Mouse (Mus musculus) forebrain, embryonic 11.5 days (tissue): Measurements from ENCODE around the gene Tmod1. TPM values are rescaled to one million over a fixed set of nuclear protein-coding genes. Genes with fewer than 3 reads are reported as not detected.

ENCODE experiments used
- ATAC-seq: fragments of 200-750 bp; cut with Nextera tagmentation; replicated peaks from 2 replicates; pipeline ENCODE4 v1.8.0; 2017; ENCODE audit warnings: moderate TSS enrichment; ENCODE audit not compliant: low FRiP score
- DNase-seq: peaks from one replicate; pipeline ENCODE4 v3.0.0-alpha.2; 2017; ENCODE audit warnings: low spot score
- H3K27ac ChIP-seq: fragments of 300-500 bp; sonication (generic); 2 replicates; pipeline ENCODE4 v1.5.1; 2014; ENCODE audit warnings: low read depth, low read length
- H3K27me3 ChIP-seq: fragments of 300-500 bp; sonication (generic); 2 replicates; pipeline ENCODE4 v1.6.1; 2014; ENCODE audit warnings: mild to moderate bottlenecking, low read length, mixed read lengths; ENCODE audit not compliant: control insufficient read depth, insufficient read depth
- H3K36me3 ChIP-seq: fragments of 300-500 bp; sonication (generic); 2 replicates; pipeline ENCODE4 v1.6.1; 2014; ENCODE audit warnings: mild to moderate bottlenecking, low read length, moderate library complexity, mixed read lengths; ENCODE audit not compliant: control insufficient read depth, insufficient read depth
- H3K4me1 ChIP-seq: fragments of 300-500 bp; sonication (generic); replicated peaks from 2 replicates; pipeline ENCODE4 v1.6.1; 2014; ENCODE audit warnings: low read length, mixed read lengths; ENCODE audit not compliant: control insufficient read depth, insufficient read depth
- H3K4me2 ChIP-seq: fragments of 300-500 bp; sonication (generic); 2 replicates; pipeline ENCODE4 v1.6.1; 2014; ENCODE audit warnings: low read depth, mild to moderate bottlenecking, low read length, moderate library complexity, mixed read lengths; ENCODE audit not compliant: severe bottlenecking
- H3K4me3 ChIP-seq: fragments of 300-500 bp; sonication (generic); 2 replicates; pipeline ENCODE4 v1.5.1; 2014; ENCODE audit warnings: low read depth, low read length
- H3K9ac ChIP-seq: fragments of 300-500 bp; sonication (generic); 2 replicates; pipeline ENCODE4 v1.6.1; 2014; ENCODE audit warnings: low read length
- H3K9me3 ChIP-seq: fragments of 300-500 bp; sonication (generic); 2 replicates; pipeline ENCODE4 v1.6.1; 2016; ENCODE audit warnings: low read length, mixed read lengths; ENCODE audit not compliant: control insufficient read depth
- WGBS: fragments of 180-500 bp; shearing (Covaris S2); extraction: QIAGEN DNeasy Blood & Tissue Kit; methylation state at CpG from one replicate; pipeline ENCODE4 v1.1.7; 2014; 5-methylcytosine and 5-hydroxymethylcytosine counted together
- polyA plus RNA-seq: library from polyadenylated mRNA; unstranded; fragments of >200 nt; fragmentation: Nextera tagmentation; extraction: Ambion mirVana; gene quantifications from 2 replicates; pipeline ENCODE4 v1.2.1, GENCODE M21; 2014

The Tmod1 gene
- 2.6 and 2.8 TPM in 2 replicates for polyA plus RNA-seq

DNA sequence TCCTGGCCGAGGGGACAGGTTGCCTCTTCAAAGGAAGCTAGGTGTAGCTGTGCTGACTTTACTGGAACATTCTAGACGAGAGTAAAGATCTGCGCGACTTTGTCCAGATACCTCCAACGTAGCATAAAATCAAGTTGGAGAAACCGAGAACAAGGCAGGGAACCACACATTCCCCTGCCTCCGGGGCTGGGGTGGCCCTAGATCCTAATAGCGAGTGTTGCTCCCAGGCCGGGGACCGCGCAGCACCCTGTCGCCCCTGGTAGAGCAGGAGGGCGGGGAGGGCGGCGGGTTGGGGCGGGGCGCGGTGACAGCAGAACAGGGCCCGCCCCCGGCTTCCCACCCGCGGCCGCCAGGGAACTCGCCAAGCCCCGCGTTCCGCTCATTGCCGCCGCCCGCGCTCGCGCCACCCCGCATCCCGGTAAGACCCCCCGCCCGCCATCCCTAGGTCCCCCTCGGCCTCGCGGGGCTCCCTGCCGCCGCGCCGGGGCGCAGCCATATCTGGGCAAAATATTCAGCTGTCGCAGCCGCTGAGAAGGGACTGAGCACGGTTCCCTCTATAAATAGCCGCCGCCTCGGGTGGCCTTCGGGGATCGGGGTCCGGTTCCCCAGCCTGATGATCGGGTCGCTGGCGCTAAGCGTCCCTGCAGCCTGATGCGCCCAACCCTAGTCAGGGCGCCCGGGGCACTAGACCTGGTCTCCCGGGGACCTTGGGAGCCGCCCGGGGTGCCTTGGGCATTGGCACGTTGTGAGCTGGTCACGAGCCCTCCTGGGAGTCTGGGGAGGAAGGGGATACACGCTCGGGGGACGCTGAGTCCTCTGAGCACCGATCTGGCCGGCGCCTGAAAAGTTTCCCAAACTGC lies at the start of gene Tmod1:
Gene Tmod1 (plus strand): TSS at position 44 of the 860 bp plus-strand sequence.
- Histone ChIP-seq H3K27me3 (peaks cover 37% of the 10 kb centered on the region), H3K9me3 (no peaks in the 10 kb centered on the region), H3K4me2 (peak within 1 kb of the TSS; percentile 100), H3K9ac (peak within 1 kb of the TSS; percentile 58), H3K27ac (no peak within 1 kb of the TSS), H3K4me1 (peaks cover 14% of the 10 kb centered on the region), H3K4me3 (peak within 1 kb of the TSS; percentile 53), H3K36me3 (no peaks in the 10 kb centered on the region)
- DNase-seq (peak; percentile 77), ATAC-seq (0 out of 2 replicates have a peak, but pooled peaks have one; percentile 56)
- whole genome bisulfite sequencing: under 1% methylated on average over 72 of the region's 72 CpGs

DNA sequence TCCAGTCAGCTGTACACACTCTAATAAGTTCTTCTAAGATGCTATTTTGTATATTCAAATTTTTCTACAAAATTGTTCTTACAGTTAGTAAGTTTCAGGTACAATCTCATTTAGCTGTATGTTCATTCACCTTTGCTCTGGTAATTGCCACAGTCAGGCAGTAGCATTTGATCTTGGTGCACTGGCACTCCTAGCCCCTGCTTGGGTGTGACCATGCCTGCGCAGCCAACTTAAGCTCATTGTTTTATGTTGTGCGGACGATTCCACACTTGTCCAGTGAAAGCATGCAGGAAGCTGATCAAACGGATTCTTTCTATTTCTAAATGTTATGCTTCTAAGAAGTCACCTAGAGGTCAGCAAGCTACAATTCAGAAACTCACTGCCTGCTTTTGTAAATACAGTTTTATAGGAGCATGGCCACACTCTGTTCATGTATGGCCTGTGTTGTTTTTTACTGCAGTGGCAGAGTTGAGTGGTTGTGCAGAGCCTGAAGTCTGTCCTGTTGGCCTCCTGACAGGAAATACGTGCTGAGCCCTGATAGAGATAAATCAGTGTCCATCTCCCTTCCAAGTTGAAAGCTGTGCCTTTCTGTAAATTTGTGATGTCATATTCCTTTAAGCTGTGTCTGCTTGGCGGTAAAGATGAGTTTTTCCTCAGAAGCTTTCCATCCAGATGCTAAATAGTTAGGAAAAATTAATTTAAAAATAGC lies 48.2 kb upstream of the Tmod1 start:
- Histone ChIP-seq H3K9me3 (no peaks in the 10 kb centered on the region), H3K36me3 (no peaks in the 10 kb centered on the region), H3K4me2 (no peak overlapping the region), H3K4me3 (no peak overlapping the region), H3K4me1 (no peaks in the 10 kb centered on the region), H3K27ac (no peak overlapping the region), H3K27me3 (no peaks in the 10 kb centered on the region), H3K9ac (no peak overlapping the region)
- DNase-seq (no peak), ATAC-seq (no peak)
- WGBS: 85% methylated on average over 6 of the region's 6 CpGs

DNA sequence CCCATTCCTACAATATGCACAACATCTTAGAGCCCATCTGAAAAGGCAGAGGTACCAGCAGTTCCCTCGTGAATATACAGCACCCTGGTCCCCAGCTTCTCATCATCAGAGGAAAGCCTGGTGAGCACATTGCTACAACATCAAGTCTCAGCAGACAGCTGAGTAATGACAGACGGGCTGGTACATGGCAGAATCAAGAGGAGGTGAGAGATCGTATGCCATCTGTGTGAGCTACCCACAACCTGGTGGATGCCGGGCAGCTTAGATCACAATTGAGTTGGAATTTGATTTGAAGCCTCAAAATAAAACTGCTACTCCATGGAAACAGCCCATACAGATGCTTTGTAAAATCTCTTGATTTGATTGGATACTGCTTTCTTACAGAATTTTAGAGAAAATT lies 40.2 kb upstream of the Tmod1 start:
- Histone ChIP-seq H3K36me3 (no peaks in the 10 kb centered on the region), H3K4me1 (no peaks in the 10 kb centered on the region), H3K27me3 (no peaks in the 10 kb centered on the region), H3K9ac (no peak overlapping the region), H3K9me3 (no peaks in the 10 kb centered on the region), H3K4me2 (no peak overlapping the region), H3K27ac (no peak overlapping the region), H3K4me3 (no peak overlapping the region)
- ATAC-seq (no peak), DNase-seq (no peak)
- 86% methylated on average over 4 of the region's 4 CpGs for WGBS

DNA sequence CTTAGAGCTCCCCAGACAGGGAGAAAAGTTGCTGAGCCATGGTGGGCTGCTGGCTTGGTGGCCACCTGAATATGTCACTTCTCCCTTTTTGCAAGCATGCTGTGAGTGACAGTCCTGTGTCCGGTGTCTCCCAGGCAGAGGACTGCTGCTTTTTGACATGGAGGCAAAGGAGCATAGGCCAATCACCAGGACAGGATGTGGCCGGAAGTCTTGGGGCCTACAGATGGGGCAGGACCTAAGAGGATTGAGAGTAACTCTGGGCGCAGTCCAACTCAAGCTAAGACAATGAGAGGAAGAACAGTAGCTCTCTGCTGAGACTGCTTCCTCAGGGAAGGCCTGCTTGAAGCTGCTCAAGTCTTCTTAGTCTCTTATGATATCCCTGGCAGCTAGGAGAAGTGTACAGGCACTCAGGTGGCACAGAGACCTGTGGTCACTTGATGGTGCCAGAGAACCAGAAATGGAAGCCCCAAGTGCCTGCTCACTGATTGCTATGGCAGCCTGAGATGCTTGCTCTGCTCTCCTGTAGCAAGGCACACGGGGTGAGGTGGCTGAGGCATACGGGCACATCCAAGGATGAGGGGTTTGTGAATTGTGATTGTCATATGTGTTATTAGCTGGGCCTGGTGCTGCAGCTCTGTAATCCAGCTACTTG lies 30.5 kb upstream of the Tmod1 start:
- WGBS: 91% methylated on average over 5 of the region's 5 CpGs
- H3K9ac ChIP-seq: no peak overlapping the region
- H3K4me1 ChIP-seq: no peaks in the 10 kb centered on the region
- no peak for DNase-seq
- H3K27me3 ChIP-seq: no peaks in the 10 kb centered on the region
- H3K4me3 ChIP-seq: no peak overlapping the region
- no peaks in the 10 kb centered on the region for H3K9me3 ChIP-seq
- no peak overlapping the region for H3K27ac ChIP-seq
- ATAC-seq: no peak
- H3K36me3 ChIP-seq: no peaks in the 10 kb centered on the region
- no peak overlapping the region for H3K4me2 ChIP-seq

DNA sequence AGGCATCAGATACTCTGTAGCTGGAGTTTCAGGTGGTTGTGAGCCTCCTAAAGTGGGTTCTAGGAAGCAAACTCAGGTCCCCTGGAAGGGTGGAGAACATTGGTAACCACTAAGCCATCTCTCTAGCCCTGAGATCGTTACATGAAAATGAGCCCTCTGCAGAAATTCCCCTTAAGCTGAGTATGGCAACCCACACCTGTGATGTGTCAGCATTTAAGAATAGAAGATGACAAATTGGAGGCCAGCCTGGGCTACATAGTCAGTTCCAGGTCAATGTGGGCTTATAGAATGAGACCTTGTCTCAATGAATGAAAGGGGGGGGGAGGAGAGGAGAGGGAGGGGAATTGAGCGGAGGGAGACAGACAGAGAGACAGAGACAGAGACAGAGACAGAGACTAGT lies 27.0 kb upstream of the Tmod1 start:
- WGBS: 93% methylated on average over 2 of the region's 2 CpGs

DNA sequence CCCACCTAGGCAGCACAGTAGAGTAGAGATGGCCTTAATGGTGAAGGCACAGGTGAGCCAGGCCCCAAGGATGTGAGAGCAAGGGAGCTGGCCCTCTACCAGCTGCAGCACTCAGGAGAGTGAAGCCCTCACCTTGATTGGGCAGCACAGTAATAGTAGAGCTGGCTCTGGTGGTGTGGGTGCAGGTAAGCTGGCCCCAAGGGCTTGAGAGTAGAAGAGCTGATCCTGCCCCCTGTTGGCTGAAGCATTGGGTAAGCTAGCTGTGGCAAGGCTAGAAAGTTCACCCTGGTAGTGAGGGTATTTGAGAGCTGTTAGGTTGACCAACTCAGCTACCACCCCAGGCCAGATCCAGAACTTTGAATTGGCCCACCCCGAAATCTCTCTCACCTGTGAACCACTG lies 23.1 kb upstream of the Tmod1 start:
- no peak overlapping the region for H3K9ac ChIP-seq
- 82% methylated on average over 1 of the region's 1 CpGs for WGBS

More for the DNA sequence above, 27.0 kb upstream of the Tmod1 start:
- no peaks in the 10 kb centered on the region for H3K9me3 ChIP-seq
- no peak for ATAC-seq
- H3K4me1 ChIP-seq: no peaks in the 10 kb centered on the region
- H3K9ac ChIP-seq: no peak overlapping the region
- no peaks in the 10 kb centered on the region for H3K27me3 ChIP-seq
- no peak overlapping the region for H3K27ac ChIP-seq
- no peaks in the 10 kb centered on the region for H3K36me3 ChIP-seq
- H3K4me3 ChIP-seq: no peak overlapping the region
- DNase-seq: no peak
- no peak overlapping the region for H3K4me2 ChIP-seq

DNA sequence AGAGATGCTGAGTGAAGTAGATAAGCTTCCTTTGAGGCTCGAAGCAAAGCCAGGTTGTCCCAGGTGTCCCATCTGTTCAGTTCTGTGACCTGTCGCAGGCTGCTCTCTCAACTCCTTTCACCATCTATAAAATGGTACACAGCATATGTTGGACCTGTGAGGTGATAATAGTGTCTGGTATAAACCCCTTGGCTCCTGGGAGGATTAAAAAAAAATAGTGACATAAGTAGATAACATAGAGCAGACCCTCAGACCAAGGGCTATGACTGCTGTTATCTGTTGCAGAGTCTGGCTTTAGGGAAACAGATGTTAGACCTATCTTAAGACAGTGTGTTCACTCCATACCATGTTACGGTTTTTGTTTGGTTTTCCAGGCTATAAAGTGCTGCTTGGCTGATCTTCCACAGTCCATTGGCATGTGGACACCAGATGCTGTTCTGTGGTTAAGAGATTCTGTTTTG lies 15.7 kb upstream of the Tmod1 start:
- Histone ChIP-seq H3K9me3 (no peaks in the 10 kb centered on the region), H3K4me1 (no peaks in the 10 kb centered on the region), H3K4me3 (no peak overlapping the region), H3K9ac (no peak overlapping the region), H3K27me3 (no peaks in the 10 kb centered on the region), H3K4me2 (no peak overlapping the region), H3K27ac (no peak overlapping the region), H3K36me3 (no peaks in the 10 kb centered on the region)
- WGBS: 79% methylated on average over 3 of the region's 3 CpGs
- DNase-seq: no peak
- no peak for ATAC-seq

More for the DNA sequence above, 23.1 kb upstream of the Tmod1 start:
- no peak overlapping the region for H3K4me2 ChIP-seq
- H3K4me3 ChIP-seq: no peak overlapping the region
- H3K4me1 ChIP-seq: no peaks in the 10 kb centered on the region
- no peaks in the 10 kb centered on the region for H3K36me3 ChIP-seq
- DNase-seq (no peak), ATAC-seq (no peak)
- H3K27ac ChIP-seq: no peak overlapping the region
- no peaks in the 10 kb centered on the region for H3K27me3 ChIP-seq
- no peaks in the 10 kb centered on the region for H3K9me3 ChIP-seq

DNA sequence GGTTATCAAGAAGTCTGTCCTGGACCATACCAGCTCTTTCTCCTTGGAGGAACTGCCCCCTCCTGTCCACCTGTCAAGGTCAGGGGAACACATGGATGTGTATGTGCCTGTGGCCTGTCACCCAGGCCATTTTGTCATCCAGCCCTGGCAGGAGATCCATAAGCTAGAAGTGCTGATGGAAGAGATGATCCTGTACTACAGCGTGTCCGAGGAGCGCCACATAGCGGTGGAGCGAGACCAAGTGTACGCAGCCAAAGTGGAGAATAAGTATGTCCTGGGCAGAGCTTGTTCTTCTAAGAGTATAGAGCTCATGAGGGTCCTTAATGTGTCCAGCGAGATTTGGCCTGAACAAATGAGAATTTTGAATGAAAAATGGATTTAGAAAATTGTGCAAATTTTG lies 12.8 kb upstream of the Tmod1 start:
- ATAC-seq (no peak), DNase-seq (peak; percentile 60)
- Histone ChIP-seq H3K4me1 (no peaks in the 10 kb centered on the region), H3K9ac (no peak overlapping the region), H3K4me3 (no peak overlapping the region), H3K4me2 (no peak overlapping the region), H3K36me3 (no peaks in the 10 kb centered on the region), H3K27me3 (no peaks in the 10 kb centered on the region), H3K27ac (no peak overlapping the region), H3K9me3 (no peaks in the 10 kb centered on the region)
- 52% methylated on average over 7 of the region's 7 CpGs for WGBS
